ENCODE assay signal across 8 mouse cellular contexts in genomic region chr2:118256621-118257053, GRCm38 (mm10). TPM values are rescaled to one million over a fixed set of nuclear protein-coding genes. Genes with fewer than 3 reads are reported as not detected.
DNase-seq lines count a peak whose midpoint lies in the region; ATAC-seq and TF ChIP-seq lines count a peak whose summit lies in the region.

Gene Fsip1 (minus strand): TSS chr2:118256966.

- H3K9ac ChIP-seq in forebrain, embryonic 11.5 days (ENCODE audit: low read length): peak within 1 kb of the TSS; percentile 54
- peak within 1 kb of the TSS; percentile 57; the same call in 1 of the 2 replicates for H3K9ac ChIP-seq in heart, embryonic 16.5 days (ENCODE audit: low read length)
- H3K9ac ChIP-seq in liver, embryonic 16.5 days (ENCODE audit: low read depth, low read length): no peak within 1 kb of the TSS
- H3K9ac ChIP-seq in neural tube, embryonic 12.5 days: peak within 1 kb of the TSS; percentile 43; the same call in 1 of the 2 replicates
- peak within 1 kb of the TSS; percentile 45; the same call in 1 of the 2 replicates for H3K9ac ChIP-seq in stomach, postnatal 0 days (ENCODE audit: low read length)

- TF ChIP-seq CTCF in stomach, postnatal 0 days (IDR thresholded peaks at IDR 0.05; ENCODE audit: low read depth): peak; percentile 5; the same call in 1 of the 2 replicates

- no peaks in the 10 kb centered on the region for H3K36me3 ChIP-seq in forebrain, embryonic 11.5 days (ENCODE audit: control insufficient read depth, insufficient read depth, low read length)
- no peaks in the 10 kb centered on the region for H3K36me3 ChIP-seq in heart, embryonic 16.5 days (ENCODE audit: control insufficient read depth, insufficient read depth)
- H3K36me3 ChIP-seq in liver, embryonic 16.5 days (ENCODE audit: control insufficient read depth, insufficient read depth): no peaks in the 10 kb centered on the region
- no peaks in the 10 kb centered on the region for H3K36me3 ChIP-seq in neural tube, embryonic 12.5 days
- no peaks in the 10 kb centered on the region for H3K36me3 ChIP-seq in stomach, postnatal 0 days (ENCODE audit: control insufficient read depth, insufficient read depth, low read length)

- peak; percentile 93 for ATAC-seq in forebrain, embryonic 11.5 days (replicated peaks; ENCODE audit: low FRiP score)
- ATAC-seq in heart, embryonic 16.5 days (replicated peaks; ENCODE audit: extremely low read depth, insufficient read depth, low FRiP score): peak; percentile 88
- peak; percentile 95 for ATAC-seq in liver, embryonic 16.5 days (ENCODE audit: low read depth)
- peak; percentile 91 for ATAC-seq in neural tube, embryonic 12.5 days (ENCODE audit: low FRiP score, low read depth)
- ATAC-seq in stomach, postnatal 0 days (ENCODE audit: low FRiP score, low TSS enrichment): peak; percentile 97

- H3K4me3 ChIP-seq in forebrain, embryonic 11.5 days (ENCODE audit: low read depth, low read length): peak within 1 kb of the TSS; percentile 37
- peak within 1 kb of the TSS; percentile 58 for H3K4me3 ChIP-seq in heart, embryonic 16.5 days (ENCODE audit: low read length)
- H3K4me3 ChIP-seq in liver, embryonic 16.5 days (ENCODE audit: low read depth, low read length): peak within 1 kb of the TSS; percentile 57
- peak within 1 kb of the TSS; percentile 41 for H3K4me3 ChIP-seq in neural tube, embryonic 12.5 days
- peak within 1 kb of the TSS; percentile 39 for H3K4me3 ChIP-seq in stomach, postnatal 0 days (ENCODE audit: low read depth, low read length)

- H3K4me1 ChIP-seq in forebrain, embryonic 11.5 days (replicated peaks; ENCODE audit: control insufficient read depth, insufficient read depth, low read length): peaks cover 3% of the 10 kb centered on the region; the same call in 1 of the 2 replicates
- H3K4me1 ChIP-seq in heart, embryonic 16.5 days (ENCODE audit: control insufficient read depth, insufficient read depth, low read length): 0 out of 2 replicates have a peak, but pooled peaks cover 2% of the 10 kb centered on the region
- H3K4me1 ChIP-seq in liver, embryonic 16.5 days (ENCODE audit: control insufficient read depth, low read depth, low read length): no peaks in the 10 kb centered on the region
- H3K4me1 ChIP-seq in neural tube, embryonic 12.5 days: peaks cover 8% of the 10 kb centered on the region; the same call in 1 of the 2 replicates
- H3K4me1 ChIP-seq in stomach, postnatal 0 days (replicated peaks; ENCODE audit: control insufficient read depth, insufficient read depth): peaks cover 3% of the 10 kb centered on the region; the same call in 1 of the 2 replicates

- H3K27ac ChIP-seq in forebrain, embryonic 11.5 days (ENCODE audit: low read depth, low read length): no peak within 1 kb of the TSS
- H3K27ac ChIP-seq in heart, embryonic 16.5 days (ENCODE audit: low read length): no peak within 1 kb of the TSS
- no peak within 1 kb of the TSS for H3K27ac ChIP-seq in liver, embryonic 16.5 days (ENCODE audit: low read length)
- H3K27ac ChIP-seq in neural tube, embryonic 12.5 days: no peak within 1 kb of the TSS
- no peak within 1 kb of the TSS for H3K27ac ChIP-seq in stomach, postnatal 0 days (replicated peaks)

- 2% methylated on average over 25 of the region's 25 CpGs for WGBS in forebrain, embryonic 11.5 days
- under 1% methylated on average over 25 of the region's 25 CpGs for WGBS in heart, embryonic 16.5 days
- WGBS in liver, embryonic 16.5 days (ENCODE audit: insufficient replicate concordance): 1% methylated on average over 25 of the region's 25 CpGs
- WGBS in neural tube, embryonic 12.5 days: under 1% methylated on average over 25 of the region's 25 CpGs
- WGBS in stomach, postnatal 0 days: 7% methylated on average over 25 of the region's 25 CpGs

- H3K27me3 ChIP-seq in forebrain, embryonic 11.5 days (ENCODE audit: control insufficient read depth, insufficient read depth, low read length): no peaks in the 10 kb centered on the region
- H3K27me3 ChIP-seq in heart, embryonic 16.5 days (ENCODE audit: control insufficient read depth, insufficient read depth, low read length): no peaks in the 10 kb centered on the region
- H3K27me3 ChIP-seq in liver, embryonic 16.5 days (ENCODE audit: control insufficient read depth, insufficient read depth, low read depth, low read length): no peaks in the 10 kb centered on the region
- no peaks in the 10 kb centered on the region for H3K27me3 ChIP-seq in neural tube, embryonic 12.5 days (replicated peaks)
- no peaks in the 10 kb centered on the region for H3K27me3 ChIP-seq in stomach, postnatal 0 days (ENCODE audit: control insufficient read depth, insufficient read depth, low read length)

- H3K4me2 ChIP-seq in forebrain, embryonic 11.5 days (ENCODE audit: low read depth, low read length, severe bottlenecking): peak within 1 kb of the TSS; percentile 56
- peak within 1 kb of the TSS; percentile 83 for H3K4me2 ChIP-seq in heart, embryonic 16.5 days (ENCODE audit: low read depth, low read length)
- H3K4me2 ChIP-seq in liver, embryonic 16.5 days (ENCODE audit: low read depth, low read length): peak within 1 kb of the TSS; percentile 57
- H3K4me2 ChIP-seq in neural tube, embryonic 12.5 days (replicated peaks): peak within 1 kb of the TSS; percentile 67
- H3K4me2 ChIP-seq in stomach, postnatal 0 days (replicated peaks; ENCODE audit: low read depth): peak within 1 kb of the TSS; percentile 57

- TF ChIP-seq EP300 in stomach, postnatal 0 days (optimal IDR thresholded peaks at IDR 0.05): no peak

- H3K9me3 ChIP-seq in forebrain, embryonic 11.5 days (ENCODE audit: control insufficient read depth, low read length): no peaks in the 10 kb centered on the region
- no peaks in the 10 kb centered on the region for H3K9me3 ChIP-seq in heart, embryonic 16.5 days (replicated peaks; ENCODE audit: control insufficient read depth, low read length)
- no peaks in the 10 kb centered on the region for H3K9me3 ChIP-seq in liver, embryonic 16.5 days (replicated peaks; ENCODE audit: control insufficient read depth, low read length)
- no peaks in the 10 kb centered on the region for H3K9me3 ChIP-seq in neural tube, embryonic 12.5 days
- H3K9me3 ChIP-seq in stomach, postnatal 0 days (ENCODE audit: control insufficient read depth, low read length): no peaks in the 10 kb centered on the region

- DNase-seq in 3T3-L1 (ENCODE audit: low read depth, low spot score): peak; percentile 29
- peak; percentile 36 to 60 for DNase-seq in adrenal gland, postnatal 4 days (ENCODE audit: low spot score in 2 of 2)
- peak; percentile 89 for DNase-seq in forebrain, embryonic 11.5 days (ENCODE audit: low spot score)
- peak; percentile 92 to 96 for DNase-seq in kidney, postnatal 25 days
- DNase-seq in stomach, postnatal 0 days (ENCODE audit: low spot score): peak; percentile 87

RNA-seq across cellular contexts. Expression of gene Fsip1, which starts in this region (rescaled TPM):
- total RNA-seq in adrenal gland, postnatal 4 days (2021): 1 to 10 TPM in 1 of 2 experiments, under 1 TPM in 1; 0.54 to 1.4 TPM
- polyA plus RNA-seq in forebrain, embryonic 11.5 days (2014; fragmentation: Nextera tagmentation; extraction: Ambion mirVana): 3.2 and 4.2 TPM in 2 replicates
- polyA plus RNA-seq in heart, embryonic 16.5 days (2015; fragmentation: Nextera tagmentation; extraction: Ambion mirVana): 0.11 and 0.20 TPM in 2 replicates
- 0.08 and 0.11 TPM in 2 replicates for polyA plus RNA-seq in liver, embryonic 16.5 days (2015; fragmentation: Nextera tagmentation; extraction: Ambion mirVana)
- 1.5 and 2.5 TPM in 2 replicates for polyA plus RNA-seq in neural tube, embryonic 12.5 days (2016; fragmentation: Nextera tagmentation; extraction: Ambion mirVana)
- polyA plus RNA-seq in stomach, postnatal 0 days (2015; fragmentation: Nextera tagmentation; extraction: Ambion mirVana): 0.07 and 0.17 TPM in 2 replicates

Comparison
In these comparisons a context has a peak if more than half of its experiments do, and no peak if none do; other contexts are left out.
1. Peak in ATAC-seq, H3K4me3 ChIP-seq, H3K9ac ChIP-seq and H3K4me2 ChIP-seq in heart, embryonic 16.5 days; RNA of the gene not detected or under 1 TPM.
2. Peak in ATAC-seq, H3K4me3 ChIP-seq and H3K4me2 ChIP-seq in liver, embryonic 16.5 days; RNA of the gene not detected or under 1 TPM.
3. Peak in DNase-seq, ATAC-seq, H3K4me3 ChIP-seq, H3K9ac ChIP-seq and H3K4me2 ChIP-seq in stomach, postnatal 0 days; RNA of the gene not detected or under 1 TPM.
4. DNase-seq: peak in every context shown above with its lines; median percentile 94 in kidney, postnatal 25 days; 89 in forebrain, embryonic 11.5 days; 87 in stomach, postnatal 0 days; 48 in adrenal gland, postnatal 4 days; 29 in 3T3-L1.